Mouse (Mus musculus) CD4-positive, CD25-positive, alpha-beta regulatory T cell, adult 2 months (primary cell): ENCODE measurements around the gene Celf2.

Experiments used
- DNase-seq: peaks from one replicate; pipeline ENCODE4 v3.0.0-alpha.2; 2012; ENCODE audit warnings: low read depth, low spot score

Celf2 gene

DNA sequence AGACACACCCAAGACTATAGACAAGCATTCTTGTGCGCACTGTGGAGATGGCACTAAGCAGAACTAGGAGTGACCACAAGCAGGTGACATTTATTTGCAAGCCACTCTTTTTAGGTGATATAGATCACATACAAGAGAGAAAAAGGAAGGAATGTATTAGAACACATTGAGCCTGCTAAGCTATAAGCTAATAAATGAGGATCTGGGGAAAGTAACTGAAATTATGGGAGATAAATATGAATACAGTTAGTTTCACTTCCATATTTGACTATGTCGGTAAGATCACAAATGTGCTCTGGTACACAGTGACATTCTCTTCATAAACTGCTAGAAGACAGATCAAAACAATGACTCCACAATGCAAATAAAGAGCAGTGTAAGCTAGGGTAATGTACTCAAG lies 952.5 kb downstream of the Celf2 start:
- no peak for DNase-seq

DNA sequence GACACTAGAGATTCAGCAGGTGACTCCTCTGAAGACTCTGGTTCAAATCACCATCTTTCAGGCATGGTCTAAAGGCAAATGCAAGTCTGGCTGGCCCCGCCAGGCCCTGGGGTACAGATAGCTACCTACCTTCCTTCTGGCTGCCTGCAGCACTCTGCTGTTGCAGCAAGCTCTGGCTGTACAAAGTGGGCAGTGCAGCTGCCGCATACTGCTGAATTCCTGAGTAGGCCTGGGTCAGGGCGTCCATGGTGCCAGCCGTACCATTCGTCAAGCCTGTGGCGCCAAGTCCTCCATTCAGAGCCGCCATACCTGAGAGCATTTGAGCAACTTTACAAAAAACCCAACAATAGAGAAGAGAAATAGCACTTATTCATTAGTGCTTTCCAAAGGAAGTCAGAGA lies 955.7 kb downstream of the Celf2 start:
- DNase-seq = no peak

GRCm38 (mm10) chr2:6549251-6549650 lies 960.1 kb downstream of the Celf2 start:
- DNase-seq = no peak

- no peak for DNase-seq
Measured at GRCm38 (mm10) chr2:6547139-6547664, 962.2 kb downstream of the Celf2 start.

- no peak for DNase-seq
Measured at GRCm38 (mm10) chr2:6546462-6547138, 962.8 kb downstream of the Celf2 start.

GRCm38 (mm10) chr2:6545127-6545931 lies 964.0 kb downstream of the Celf2 start:
- DNase-seq = no peak

- DNase-seq = no peak
Measured at GRCm38 (mm10) chr2:6543650-6544049, 965.7 kb downstream of the Celf2 start.

DNA sequence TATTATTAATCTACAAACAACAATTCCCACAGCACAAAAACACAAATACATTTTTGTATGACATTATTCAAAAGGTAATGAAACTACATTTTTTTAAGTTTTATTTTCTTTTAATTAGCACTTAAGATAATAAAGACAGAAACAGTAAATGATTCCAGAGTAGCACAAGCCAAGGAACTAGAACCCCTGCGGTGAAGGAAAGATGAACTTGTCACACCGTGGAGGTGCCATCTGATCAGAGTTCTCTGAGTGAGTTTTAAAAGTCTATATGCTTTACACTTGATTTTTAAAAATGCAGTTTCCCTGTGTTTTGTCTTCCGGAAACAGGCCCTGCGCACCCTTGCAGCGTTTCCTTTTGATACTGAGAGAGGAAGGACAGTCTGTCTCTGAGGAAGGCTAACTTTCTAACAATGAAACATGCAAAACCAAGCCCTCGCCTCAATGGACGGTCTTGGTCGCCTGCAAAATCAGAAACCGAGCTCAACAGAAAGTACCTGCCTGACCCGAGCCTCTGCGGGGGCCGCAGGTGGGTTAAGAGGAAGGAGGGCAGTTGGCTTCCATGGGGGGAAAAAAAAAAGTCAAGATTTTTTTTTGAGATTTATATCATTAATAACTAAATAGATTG lies 966.7 kb downstream of the Celf2 start:
- DNase-seq = no peak

GRCm38 (mm10) chr2:6540825-6541224 lies 968.5 kb downstream of the Celf2 start:
- DNase-seq = no peak

- DNase-seq = no peak
Measured at GRCm38 (mm10) chr2:6540092-6540491, 969.3 kb downstream of the Celf2 start.

GRCm38 (mm10) chr2:6538500-6538899 lies 970.9 kb downstream of the Celf2 start:
- no peak for DNase-seq

DNA sequence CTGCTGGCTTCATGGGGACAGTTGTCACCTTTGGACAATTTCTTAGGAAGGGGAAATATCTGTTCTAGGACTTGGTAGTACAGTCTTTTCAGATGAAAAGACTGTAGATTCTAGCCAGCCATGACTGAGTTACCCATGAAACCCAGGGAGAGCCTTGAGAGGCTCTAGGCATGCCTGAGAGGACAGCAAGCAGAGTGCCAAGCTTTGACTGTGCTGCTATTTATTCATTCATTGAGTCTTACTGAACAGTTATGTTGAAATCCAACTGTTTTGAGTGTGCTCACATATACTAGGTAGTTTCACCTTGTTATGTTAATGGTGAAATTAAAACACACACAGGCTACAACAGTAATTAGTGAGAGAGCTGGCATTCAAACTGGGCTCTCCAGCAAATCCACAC lies 971.3 kb downstream of the Celf2 start:
- no peak for DNase-seq

GRCm38 (mm10) chr2:6537326-6537725 lies 972.0 kb downstream of the Celf2 start:
- DNase-seq = no peak

DNA sequence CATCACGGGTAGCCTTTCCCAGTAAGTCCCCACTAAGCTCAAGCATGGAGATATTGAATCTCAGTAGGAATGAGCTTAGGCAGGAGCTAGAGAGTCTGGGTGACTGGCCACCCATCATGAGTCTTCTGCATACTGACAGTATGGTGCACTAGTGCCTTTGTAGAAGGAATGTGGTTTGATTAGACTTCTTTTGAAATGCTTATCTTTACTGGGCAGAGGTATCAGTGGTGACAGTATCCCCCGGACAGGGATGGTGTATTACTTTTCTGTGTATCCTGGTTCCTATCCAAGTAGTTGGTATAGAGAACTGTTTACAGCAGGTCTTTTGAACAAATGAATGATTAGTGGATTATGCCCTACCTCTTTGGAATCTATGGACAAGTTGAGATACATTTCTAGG lies 973.0 kb downstream of the Celf2 start:
- no peak for DNase-seq

- no peak for DNase-seq
Measured at GRCm38 (mm10) chr2:6532341-6532740, 977.0 kb downstream of the Celf2 start.

DNA sequence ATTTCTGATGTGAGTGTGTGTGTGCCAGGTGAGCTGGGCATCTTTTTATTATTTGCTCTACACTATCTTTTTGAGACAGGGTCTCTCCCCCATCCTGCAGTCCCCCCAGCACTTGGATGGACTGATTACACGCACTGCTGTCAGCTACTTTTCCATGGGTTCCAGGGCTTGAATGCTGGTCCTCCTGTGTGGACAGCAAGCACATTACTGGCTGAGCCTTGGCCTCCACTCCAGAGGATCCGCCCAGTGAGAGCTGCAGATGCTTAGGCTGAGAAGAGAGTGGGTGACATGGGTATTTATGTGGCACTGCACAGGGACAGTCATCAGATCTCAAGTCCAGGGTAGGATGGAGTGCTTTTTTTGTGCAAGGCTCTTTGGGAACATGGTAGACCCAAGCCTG lies 981.3 kb downstream of the Celf2 start:
- DNase-seq = no peak

- no peak for DNase-seq
Measured at GRCm38 (mm10) chr2:6526825-6527224, 982.5 kb downstream of the Celf2 start.

- no peak for DNase-seq
Measured at GRCm38 (mm10) chr2:6526311-6526710, 983.1 kb downstream of the Celf2 start.

- DNase-seq = no peak
Measured at GRCm38 (mm10) chr2:6523924-6524300, 985.5 kb downstream of the Celf2 start.

DNA sequence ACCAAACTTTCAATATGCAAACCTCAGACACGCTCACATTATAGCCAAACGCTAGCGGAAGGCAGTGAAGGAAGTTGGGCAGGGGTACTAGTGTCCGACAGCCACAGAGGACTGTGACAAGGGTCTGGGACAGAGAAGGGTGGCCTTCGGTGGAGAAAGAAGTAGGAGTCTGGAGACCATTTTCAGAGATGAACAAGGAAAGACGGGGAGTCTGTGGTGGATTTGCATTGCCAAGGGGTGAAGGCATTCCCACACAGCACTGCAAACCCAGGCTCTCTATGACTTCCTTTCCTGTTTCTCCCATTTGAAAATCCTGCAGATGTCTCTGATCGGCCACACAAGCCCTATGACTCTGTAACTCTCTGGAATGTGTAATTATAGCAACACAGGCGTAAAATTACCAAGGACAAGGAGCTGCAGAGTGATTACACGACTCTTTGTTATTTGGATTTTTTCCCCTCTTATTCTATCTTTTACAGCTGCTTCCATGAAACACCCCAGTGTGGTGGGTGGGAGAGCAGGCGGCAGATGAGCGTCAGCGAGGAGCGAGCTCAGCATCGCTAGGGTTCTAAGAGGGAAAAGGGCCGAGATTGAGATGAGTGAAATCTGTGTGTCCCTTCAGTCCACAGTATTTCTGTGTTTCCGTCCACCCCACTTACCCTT lies 986.0 kb downstream of the Celf2 start:
- DNase-seq = no peak

DNA sequence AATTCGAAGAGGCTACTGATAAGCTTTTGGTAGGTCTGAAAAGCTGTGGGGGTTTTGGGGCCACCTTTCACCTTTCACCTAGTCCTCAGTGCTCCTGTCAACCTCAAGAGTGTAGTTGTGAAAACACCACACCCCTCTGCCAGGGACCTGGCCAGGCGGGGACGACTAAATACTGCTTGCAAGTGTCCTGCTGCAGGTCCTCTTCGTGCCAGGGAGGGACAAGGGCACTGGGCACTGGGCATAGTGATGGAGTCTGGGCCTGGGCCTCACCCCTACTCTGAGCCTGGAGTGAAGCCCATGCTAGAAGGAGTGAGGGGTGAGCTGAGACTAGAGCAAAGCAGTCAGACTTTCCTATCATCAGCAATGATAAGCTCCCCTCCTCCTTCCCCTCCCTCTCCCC lies 987.0 kb downstream of the Celf2 start:
- DNase-seq = no peak

- DNase-seq = no peak
Measured at GRCm38 (mm10) chr2:6513176-6513575, 996.2 kb downstream of the Celf2 start.
